Mouse (Mus musculus) hindbrain, embryonic 14.5 days (tissue): ENCODE measurements around the gene Zfp37. TPM values are rescaled to one million over a fixed set of nuclear protein-coding genes. Genes with fewer than 3 reads are reported as not detected.
"Not testable (repeated sequence)": the region's sequence is repeated elsewhere in the genome, so short reads cannot be mapped to it uniquely, and the experiment has no call there.

Experiments used
- ATAC-seq: fragments of 200-750 bp; cut with Nextera tagmentation; 2 replicates; pipeline ENCODE4 v1.8.0; 2017; ENCODE audit warnings: moderate number of reproducible peaks, mild to moderate bottlenecking, moderate TSS enrichment, moderate library complexity; ENCODE audit not compliant: low FRiP score
- DNase-seq: peaks from one replicate; pipeline ENCODE4 v3.0.0-alpha.2; 2015; ENCODE audit warnings: low spot score
- H3K27ac ChIP-seq: fragments of 300-500 bp; sonication (generic); 2 replicates; pipeline ENCODE4 v1.5.1; 2014; ENCODE audit warnings: mild to moderate bottlenecking, moderate library complexity
- H3K27me3 ChIP-seq: fragments of 300-500 bp; sonication (generic); 2 replicates; pipeline ENCODE4 v1.6.1; 2014; ENCODE audit warnings: mild to moderate bottlenecking, low read length, mixed read lengths; ENCODE audit not compliant: control insufficient read depth, insufficient read depth
- H3K36me3 ChIP-seq: fragments of 300-500 bp; sonication (generic); replicated peaks from 2 replicates; pipeline ENCODE4 v1.6.1; 2014; ENCODE audit not compliant: control insufficient read depth, insufficient read depth
- H3K4me1 ChIP-seq: fragments of 300-500 bp; sonication (generic); replicated peaks from 2 replicates; pipeline ENCODE4 v1.6.1; 2014; ENCODE audit warnings: antibody characterized with exemption, low read length, mixed read lengths; ENCODE audit not compliant: control insufficient read depth, insufficient read depth
- H3K4me2 ChIP-seq: fragments of 300-500 bp; sonication (generic); replicated peaks from 2 replicates; pipeline ENCODE4 v1.6.1; 2014; ENCODE audit warnings: mild to moderate bottlenecking, moderate library complexity
- H3K4me3 ChIP-seq: fragments of 300-500 bp; sonication (generic); replicated peaks from 2 replicates; pipeline ENCODE4 v1.5.1; 2014; ENCODE audit warnings: mild to moderate bottlenecking, low read length
- H3K9ac ChIP-seq: fragments of 300-500 bp; sonication (generic); 2 replicates; pipeline ENCODE4 v1.6.1; 2014
- H3K9me3 ChIP-seq: fragments of 300-500 bp; sonication (generic); 2 replicates; pipeline ENCODE4 v1.6.1; 2016; ENCODE audit warnings: low read length; ENCODE audit not compliant: control insufficient read depth
- WGBS: fragments of 180-500 bp; shearing (Covaris S2); extraction: QIAGEN DNeasy Blood & Tissue Kit; methylation state at CpG from one replicate; pipeline ENCODE4 v1.1.7; 2014; 5-methylcytosine and 5-hydroxymethylcytosine counted together
- polyA plus RNA-seq: library from polyadenylated mRNA; unstranded; fragments of >200 nt; fragmentation: Nextera tagmentation; extraction: Ambion mirVana; gene quantifications from 2 replicates; pipeline ENCODE4 v1.2.1, GENCODE M21; 2014

Gene Zfp37
- polyA plus RNA-seq, 1 experiment from 2014 or later: 32.7 TPM

- Histone ChIP-seq H3K27me3 (no peaks in the 10 kb centered on the region), H3K36me3 (no peaks in the 10 kb centered on the region), H3K9ac (no peak overlapping the region), H3K4me3 (no peak overlapping the region), H3K4me1 (no peaks in the 10 kb centered on the region), H3K9me3 (no peaks in the 10 kb centered on the region), H3K4me2 (no peak overlapping the region), H3K27ac (no peak overlapping the region)
- DNase-seq (no peak), ATAC-seq (no peak)
- 42% methylated on average over 5 of the region's 5 CpGs for WGBS
Measured at GRCm38 (mm10) chr4:62177282-62177681, 53.6 kb downstream of the Zfp37 start.

GRCm38 (mm10) chr4:62174471-62174870, 56.4 kb downstream of the Zfp37 start:
- no peak for DNase-seq
- no peaks in the 10 kb centered on the region for H3K4me1 ChIP-seq
- ATAC-seq: no peak
- H3K9me3 ChIP-seq: no peaks in the 10 kb centered on the region
- WGBS: 91% methylated on average over 4 of the region's 4 CpGs
- H3K4me3 ChIP-seq: no peak overlapping the region
- H3K9ac ChIP-seq: no peak overlapping the region
- H3K36me3 ChIP-seq: no peaks in the 10 kb centered on the region
- no peaks in the 10 kb centered on the region for H3K27me3 ChIP-seq
- no peak overlapping the region for H3K27ac ChIP-seq
- H3K4me2 ChIP-seq: no peak overlapping the region

- not testable (repeated sequence) for H3K36me3 ChIP-seq, H3K4me2 ChIP-seq, H3K4me1 ChIP-seq, H3K9ac ChIP-seq, H3K9me3 ChIP-seq, H3K27me3 ChIP-seq, DNase-seq, H3K27ac ChIP-seq, ATAC-seq, H3K4me3 ChIP-seq
- WGBS: 93% methylated on average over 13 of the region's 13 CpGs
Measured at GRCm38 (mm10) chr4:62167636-62168035, 63.2 kb downstream of the Zfp37 start.

DNA sequence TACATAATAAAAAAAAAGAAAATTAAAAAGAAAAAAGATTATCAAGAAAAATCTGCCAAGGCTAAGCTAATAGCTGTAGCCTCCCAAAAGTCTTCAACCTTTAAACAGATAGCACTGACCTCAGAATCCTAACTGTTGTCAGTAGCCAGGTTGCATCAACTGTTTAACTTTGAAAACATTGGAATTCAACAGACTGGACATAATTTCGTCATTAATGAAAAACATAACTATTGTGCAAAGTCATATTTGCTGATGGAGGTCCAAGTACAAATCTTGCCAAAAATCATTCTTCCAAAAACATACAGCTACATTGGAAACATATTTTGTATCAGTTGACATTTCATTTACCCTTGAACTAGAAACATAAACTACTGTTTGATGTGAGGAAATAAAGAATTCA, 72.4 kb downstream of the Zfp37 start:
- H3K4me2 ChIP-seq: no peak overlapping the region
- H3K9ac ChIP-seq: no peak overlapping the region
- H3K27me3 ChIP-seq: no peaks in the 10 kb centered on the region
- H3K27ac ChIP-seq: no peak overlapping the region
- no peaks in the 10 kb centered on the region for H3K9me3 ChIP-seq
- no peaks in the 10 kb centered on the region for H3K36me3 ChIP-seq
- no peak overlapping the region for H3K4me3 ChIP-seq
- WGBS: 69% methylated on average over 1 of the region's 1 CpGs
- no peak for ATAC-seq
- no peaks in the 10 kb centered on the region for H3K4me1 ChIP-seq
- DNase-seq: no peak

DNA sequence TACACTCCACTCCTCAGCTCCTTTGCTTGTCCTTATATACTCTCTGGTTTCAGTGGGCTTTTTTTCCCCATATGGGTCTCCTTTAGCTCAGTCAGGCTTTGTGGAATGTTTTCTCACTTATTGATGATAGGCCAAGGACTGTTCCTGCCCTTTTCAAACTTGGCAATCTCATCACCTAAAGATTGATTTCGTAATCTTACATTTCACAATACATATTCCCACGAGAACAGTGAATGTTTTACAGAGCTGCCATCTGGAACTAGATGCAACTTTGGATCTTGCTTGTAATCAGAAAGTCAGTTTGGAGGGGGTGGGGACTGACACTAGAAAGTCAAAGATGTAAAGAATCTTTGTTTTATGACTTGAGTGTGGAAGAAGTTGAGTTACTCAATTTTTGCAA, 80.0 kb downstream of the Zfp37 start, which contains the start of gene Mup21:
Gene Mup21 (minus strand): TSS at position 53 of the 400 bp plus-strand sequence.
- no peaks in the 10 kb centered on the region for H3K9me3 ChIP-seq
- H3K9ac ChIP-seq: no peak within 1 kb of the TSS
- H3K4me2 ChIP-seq: no peak within 1 kb of the TSS
- H3K27me3 ChIP-seq: no peaks in the 10 kb centered on the region
- no peaks in the 10 kb centered on the region for H3K36me3 ChIP-seq
- H3K27ac ChIP-seq: no peak within 1 kb of the TSS
- 80% methylated on average over 2 of the region's 2 CpGs for WGBS
- H3K4me1 ChIP-seq: no peaks in the 10 kb centered on the region
- DNase-seq: no peak
- H3K4me3 ChIP-seq: no peak within 1 kb of the TSS
- ATAC-seq: no peak

Other genes with a start within 250 kb of the Zfp37 start
- not detected in 2 replicates for gene Mup20, start 176.9 kb downstream of the Zfp37 start, polyA plus RNA-seq
- gene Mup3, start 143.7 kb downstream of the Zfp37 start, polyA plus RNA-seq: not detected in 2 replicates
- gene Mup21, start 80.2 kb downstream of the Zfp37 start, polyA plus RNA-seq: not detected in 2 replicates
- gene Slc31a2, start 31.5 kb upstream of the Zfp37 start, polyA plus RNA-seq: 12.6 and 14.4 TPM in 2 replicates
- gene Fkbp15, start 129.5 kb upstream of the Zfp37 start, polyA plus RNA-seq: 23.5 and 24.3 TPM in 2 replicates
- gene Slc31a1, start 129.7 kb upstream of the Zfp37 start, polyA plus RNA-seq: 47.1 and 48.9 TPM in 2 replicates
- gene Cdc26, start 177.6 kb upstream of the Zfp37 start, polyA plus RNA-seq: 83.1 and 95.1 TPM in 2 replicates
- 15.0 and 16.1 TPM in 2 replicates for gene Prpf4, start 177.8 kb upstream of the Zfp37 start, polyA plus RNA-seq
- gene Rnf183, start 204.2 kb upstream of the Zfp37 start, polyA plus RNA-seq: not detected in 2 replicates
- 9.8 and 13.5 TPM in 2 replicates for gene Wdr31, start 239.8 kb upstream of the Zfp37 start, polyA plus RNA-seq
- gene Bspry, start 249.0 kb upstream of the Zfp37 start, polyA plus RNA-seq: 0.86 and 1.2 TPM in 2 replicates